Mouse (Mus musculus) mouse trophoblast stem cell (cell line): ENCODE data around the gene Tsc22d4.

ENCODE experiments used
- in situ Hi-C, 2 experiments: fragments of 300-500 bp; cut with MseI, MboI; formaldehyde crosslinking; loops; 2 replicates in 1 of 2; 3 replicates in 1 of 2; pipeline ENCODE4 v1.15.1; 2025

Tsc22d4 gene

DNA sequence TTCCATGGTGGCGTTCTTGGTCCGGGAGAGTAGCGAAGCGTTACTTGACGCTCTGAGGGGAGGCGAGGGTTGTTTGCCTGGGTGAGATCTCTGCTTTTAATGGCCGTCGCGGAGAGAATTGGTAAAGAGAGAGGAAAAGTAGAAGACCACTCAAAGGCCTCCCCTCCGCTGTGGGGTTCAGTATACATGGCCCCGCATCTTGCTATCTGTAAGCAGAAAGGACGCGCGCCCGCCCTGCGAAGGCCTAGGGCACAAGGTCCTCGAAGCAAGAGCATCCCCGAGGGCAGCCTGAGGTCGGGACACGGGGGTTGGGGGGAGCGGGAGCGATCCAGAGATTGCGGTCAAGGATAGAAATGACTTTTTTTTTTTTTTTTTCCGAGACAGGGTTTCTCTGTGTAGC, 42.6 kb downstream of the Tsc22d4 start:
- in situ Hi-C loops = no loop called here

DNA sequence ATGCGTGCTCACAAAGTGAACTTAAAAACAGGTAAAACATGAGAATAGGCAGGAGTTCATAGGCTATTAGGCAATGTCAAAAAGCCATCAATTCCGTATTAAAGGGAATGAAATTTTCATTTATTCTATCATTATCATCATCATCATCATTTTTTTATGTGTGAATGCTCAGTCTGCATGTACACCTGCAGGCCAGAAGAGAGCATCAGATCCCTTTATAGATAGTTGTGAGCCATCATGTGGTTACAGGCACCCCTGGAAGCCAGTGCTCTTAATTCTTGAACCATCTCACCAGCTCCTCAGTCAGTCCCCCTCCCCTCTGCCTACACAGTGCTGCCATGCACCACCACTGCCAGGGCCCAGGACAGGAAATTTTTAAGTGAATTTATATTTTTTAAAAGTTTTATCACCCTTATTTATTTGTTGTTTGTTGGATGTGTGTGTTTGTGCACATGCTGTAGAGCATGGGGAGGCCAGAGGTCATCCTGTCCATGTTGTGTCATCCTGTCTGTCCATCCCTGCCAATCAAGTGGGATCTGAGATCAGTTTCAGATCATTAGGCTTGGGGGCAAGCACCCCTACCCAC, 43.5 kb downstream of the Tsc22d4 start:
- in situ Hi-C loops = no loop called here

DNA sequence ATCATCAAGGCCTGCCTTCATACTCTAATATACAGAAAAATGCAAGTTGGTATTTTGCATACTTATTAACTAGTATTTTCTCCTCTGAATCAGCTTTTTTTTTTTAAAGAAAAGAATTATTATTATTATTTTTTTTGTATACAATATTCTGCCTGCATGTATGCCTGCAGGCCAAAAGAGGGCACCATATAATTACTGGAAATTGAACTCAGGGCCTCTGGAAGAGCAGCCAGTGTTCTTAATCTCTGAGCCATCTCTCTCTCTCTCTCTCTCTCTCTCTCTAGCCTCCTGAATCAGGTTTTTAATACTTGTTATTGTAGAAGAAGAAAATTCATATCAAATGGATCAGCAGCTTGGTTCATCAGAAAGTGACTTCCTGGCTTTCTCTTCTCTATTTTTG, 46.0 kb downstream of the Tsc22d4 start:
- in situ Hi-C loops = loop anchor here in 1 of 2 experiments (5.0 to 10.0 kb wide), 2 partner anchors 86 to 183 kb away; no protein-coding TSS in a partner anchor

DNA sequence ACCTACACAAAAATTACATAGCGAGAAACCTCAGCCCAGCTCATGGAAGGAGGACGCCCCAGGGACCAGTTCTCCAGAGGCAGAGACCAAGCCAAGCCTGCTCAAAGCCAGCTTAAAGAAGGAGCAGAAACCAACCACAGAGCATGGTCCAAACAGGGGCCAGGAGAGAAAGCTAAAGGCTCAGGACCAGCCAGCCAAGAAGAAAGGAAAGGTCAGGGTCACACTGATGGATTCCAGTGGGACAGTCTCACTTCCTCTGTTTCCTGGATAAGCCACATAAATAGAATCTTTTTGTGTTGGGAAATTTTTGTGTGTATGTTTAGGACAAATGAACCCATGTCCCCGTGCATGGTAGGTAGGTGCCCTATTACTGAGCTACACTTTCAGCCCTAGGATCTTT, 51.1 kb downstream of the Tsc22d4 start:
- in situ Hi-C loops = loop anchor here (5.0 to 10.0 kb wide), 2 partner anchors 81 to 178 kb away; no protein-coding TSS in a partner anchor

DNA sequence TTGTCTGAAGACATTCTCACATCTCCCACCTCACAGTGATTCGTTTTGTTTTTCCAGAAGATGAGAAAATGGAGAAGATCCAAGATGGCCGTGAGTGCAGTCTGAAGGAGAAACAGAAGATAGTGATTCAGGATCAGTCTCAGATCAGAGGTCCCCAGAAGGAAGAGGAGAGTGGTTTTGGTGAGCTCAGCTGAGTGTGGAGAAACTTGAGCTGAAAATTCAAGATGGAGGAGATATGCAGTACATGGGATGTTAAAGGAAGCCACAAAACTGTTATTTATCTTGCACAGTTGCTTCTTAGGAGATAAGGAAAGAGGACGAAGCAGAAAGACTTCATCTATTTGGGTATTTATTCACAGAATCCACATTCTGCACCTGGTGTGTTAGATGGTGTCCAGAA, 55.4 kb downstream of the Tsc22d4 start:
- in situ Hi-C loops = no loop called here

DNA sequence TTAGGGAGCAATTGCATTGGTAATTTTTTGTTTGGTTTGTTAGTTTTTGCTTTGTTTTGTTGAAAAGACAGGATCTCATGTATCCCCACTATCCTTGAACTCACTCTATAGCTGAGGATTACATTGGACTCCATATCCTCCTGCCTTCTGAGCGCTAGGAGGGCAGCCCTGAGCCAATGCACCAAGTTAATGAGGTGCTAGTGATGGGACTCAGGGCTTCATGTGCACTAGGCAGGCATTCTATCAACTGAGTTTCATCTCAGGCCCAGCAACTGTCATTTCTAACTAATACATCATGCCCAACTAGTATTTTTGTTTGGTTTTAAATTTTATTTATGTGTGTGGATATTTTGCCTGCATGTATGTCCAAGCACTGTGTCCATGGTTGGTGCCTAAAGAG, 60.6 kb downstream of the Tsc22d4 start:
- in situ Hi-C loops = no loop called here

DNA sequence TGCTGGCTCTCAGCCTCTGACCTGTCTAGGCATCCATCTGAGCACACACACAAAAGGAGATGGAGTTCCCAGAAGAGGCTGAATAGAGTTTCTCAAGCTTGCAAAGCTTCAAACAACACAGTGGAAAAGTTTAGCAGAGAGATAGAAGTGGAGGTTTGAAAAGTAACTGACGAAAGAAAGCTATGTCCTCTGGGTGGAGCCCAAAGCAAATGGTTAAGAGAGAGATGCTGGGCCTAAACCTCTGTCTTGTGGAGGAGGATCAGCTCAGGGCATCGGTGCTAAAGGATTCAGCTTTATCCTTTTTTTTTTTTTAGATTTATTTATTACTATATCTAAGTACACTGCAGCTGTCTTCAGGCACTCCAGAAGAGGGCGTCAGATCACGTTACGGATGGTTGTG, 62.8 kb downstream of the Tsc22d4 start:
- in situ Hi-C loops = no loop called here

DNA sequence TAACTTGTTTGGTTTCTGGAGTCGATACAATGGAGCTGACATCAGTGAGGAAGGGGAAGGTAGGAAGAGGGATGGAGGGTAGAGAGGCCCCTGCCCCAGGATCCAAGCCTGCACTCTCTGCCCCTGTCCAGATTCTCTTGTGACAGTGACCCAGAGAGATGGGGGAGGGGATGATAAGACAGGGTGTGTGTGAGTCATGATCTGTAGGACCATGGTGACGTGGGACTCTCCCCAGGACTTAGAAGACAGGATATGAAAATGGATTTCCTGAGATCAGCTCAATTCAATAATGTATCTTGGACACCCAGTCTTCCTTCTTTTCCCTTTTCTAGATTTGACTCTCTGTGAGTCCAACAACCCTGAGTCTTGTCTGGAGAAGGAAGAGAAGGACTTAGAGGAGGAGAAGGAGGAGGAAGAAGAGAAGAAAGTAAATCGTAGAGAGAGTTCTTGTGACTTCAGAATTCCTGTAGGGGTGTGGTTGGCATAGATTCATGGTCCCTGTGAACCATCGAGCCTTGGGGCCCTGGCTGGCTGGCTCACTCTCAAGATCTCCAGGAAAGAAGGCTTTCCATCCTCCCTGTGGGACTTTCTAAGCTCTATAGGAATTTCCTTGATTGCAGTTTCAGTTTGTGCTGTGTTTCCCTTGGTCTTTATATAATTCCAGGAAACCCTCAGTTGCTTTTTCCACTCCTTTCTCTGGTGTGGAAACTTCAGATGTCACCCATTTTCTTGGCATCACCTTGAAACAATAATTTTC, 72.1 kb downstream of the Tsc22d4 start:
- in situ Hi-C loops = no loop called here
